Mouse (Mus musculus): ENCODE results near the gene Lgmn.
A peak's percentile ranks its signal among the peaks of the same experiment; 100 is the strongest.

Lgmn gene

GRCm38 (mm10) chr12:102432238-102432637 lies 7.4 kb downstream of the Lgmn start:
- no peak for DNase-seq

DNA sequence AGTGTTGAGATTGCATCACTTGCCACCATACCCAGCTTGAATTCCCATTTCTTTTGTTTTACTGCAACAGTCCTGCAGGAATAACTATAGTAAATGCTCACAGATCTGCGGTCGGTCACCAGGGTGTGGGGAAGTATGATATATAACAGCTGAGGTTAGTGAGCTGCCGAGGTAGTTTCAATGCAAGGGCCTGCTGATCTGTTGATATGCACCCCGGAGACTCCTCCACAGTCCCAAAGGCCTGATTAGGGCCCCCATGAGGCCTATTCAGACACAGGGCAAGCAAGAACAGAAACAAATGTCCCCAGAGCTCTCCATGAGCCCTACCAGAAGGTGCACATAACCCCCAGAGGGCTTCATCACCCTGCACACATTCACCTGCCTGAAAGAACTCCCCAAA lies 9.4 kb downstream of the Lgmn start:
- DNase-seq, result no peak

GRCm38 (mm10) chr12:102429656-102430055 lies 10.0 kb downstream of the Lgmn start:
- no peak for DNase-seq

DNA sequence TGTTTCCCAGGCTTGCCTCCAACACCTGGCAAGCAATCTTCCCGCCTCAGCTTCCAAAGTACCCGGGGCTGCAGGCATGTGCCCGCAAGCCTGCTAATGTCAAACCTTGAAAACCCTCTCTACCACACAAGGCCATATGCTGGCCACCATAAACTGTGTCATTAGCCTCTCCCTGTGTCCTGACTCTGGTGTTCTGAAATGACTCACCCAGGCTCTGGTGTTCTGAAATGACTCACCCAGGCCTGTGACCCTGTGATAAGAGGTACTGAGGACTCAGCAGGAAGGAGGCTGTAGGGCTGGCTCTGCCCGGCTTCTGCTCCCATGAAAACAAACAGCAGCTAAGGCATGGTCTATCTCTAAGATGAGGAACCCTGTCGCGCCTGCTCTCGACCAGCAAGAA lies 13.3 kb downstream of the Lgmn start:
- DNase-seq, result no peak

DNA sequence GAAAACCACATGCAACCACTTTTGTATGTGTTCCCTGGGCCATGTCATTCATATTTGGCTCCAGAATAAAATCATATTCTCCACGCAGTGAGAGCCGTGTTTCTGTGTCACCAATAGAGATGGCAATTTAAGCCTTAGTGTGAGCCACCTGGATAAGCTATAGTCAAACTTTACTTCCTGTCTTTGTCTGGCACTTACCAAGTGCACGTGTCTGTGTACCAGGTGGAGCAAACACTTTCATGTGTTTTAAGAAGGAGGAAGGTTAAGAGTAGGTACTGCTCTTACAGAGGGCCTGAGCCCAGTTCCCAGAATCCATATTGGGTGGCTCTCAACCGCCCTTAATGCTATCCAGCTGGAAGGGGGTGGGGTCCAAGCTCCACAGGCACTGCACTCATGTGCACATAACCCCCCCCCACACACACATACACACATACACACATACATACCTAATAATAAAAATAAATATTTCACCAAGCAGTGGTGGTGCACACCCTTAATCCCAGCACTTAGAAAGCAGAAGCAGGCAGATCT lies 14.5 kb downstream of the Lgmn start:
- DNase-seq, result no peak

DNA sequence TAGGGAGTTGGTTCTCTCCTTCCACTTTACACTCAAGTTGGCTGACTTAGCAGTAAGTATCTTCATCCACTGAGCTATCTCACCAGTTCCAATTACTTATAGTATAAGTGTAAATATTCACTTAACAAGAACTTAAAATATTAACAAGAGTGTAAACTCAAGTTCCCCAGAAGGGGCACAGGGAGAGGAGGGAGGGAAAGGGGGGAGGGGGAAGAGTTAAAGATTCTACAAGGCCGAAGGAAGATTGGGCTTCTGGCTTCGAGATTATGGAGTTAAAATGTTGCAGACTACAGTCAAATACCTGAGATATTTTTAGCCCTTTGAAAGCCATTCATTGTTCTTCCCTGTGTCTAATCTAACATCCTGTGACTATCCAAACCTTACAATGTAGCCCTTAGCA lies 15.2 kb downstream of the Lgmn start:
- DNase-seq, result no peak

- DNase-seq, result no peak
These were observed 16.0 kb downstream of the Lgmn start for GRCm38 (mm10) chr12:102423625-102424024.

GRCm38 (mm10) chr12:102422623-102423320 lies 16.8 kb downstream of the Lgmn start:
- no peak for DNase-seq

- DNase-seq, result no peak
These were observed 17.5 kb downstream of the Lgmn start for GRCm38 (mm10) chr12:102422065-102422464.

GRCm38 (mm10) chr12:102420168-102420890 lies 19.3 kb downstream of the Lgmn start:
- no peak for DNase-seq

GRCm38 (mm10) chr12:102419544-102419943 lies 20.1 kb downstream of the Lgmn start:
- DNase-seq, result no peak

DNA sequence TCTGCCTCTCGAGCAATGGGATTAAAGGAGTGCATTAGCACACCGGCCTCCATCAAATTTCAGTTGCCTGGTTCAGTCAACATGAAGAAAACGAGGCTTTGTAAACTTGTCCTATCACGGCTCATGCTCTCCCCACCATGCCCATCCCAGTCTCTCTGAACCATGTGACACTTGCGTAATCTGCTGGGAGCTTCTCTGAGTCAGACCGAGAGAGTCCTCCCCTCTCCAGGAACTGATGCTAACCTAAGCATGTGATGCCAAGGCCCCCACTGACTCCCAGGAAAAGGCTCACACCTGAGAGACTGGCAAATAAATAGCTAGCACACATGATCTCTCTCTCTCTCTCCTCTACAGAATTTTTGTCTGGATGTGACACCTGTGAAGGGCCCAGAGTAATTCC lies 21.9 kb downstream of the Lgmn start:
- no peak for DNase-seq

DNA sequence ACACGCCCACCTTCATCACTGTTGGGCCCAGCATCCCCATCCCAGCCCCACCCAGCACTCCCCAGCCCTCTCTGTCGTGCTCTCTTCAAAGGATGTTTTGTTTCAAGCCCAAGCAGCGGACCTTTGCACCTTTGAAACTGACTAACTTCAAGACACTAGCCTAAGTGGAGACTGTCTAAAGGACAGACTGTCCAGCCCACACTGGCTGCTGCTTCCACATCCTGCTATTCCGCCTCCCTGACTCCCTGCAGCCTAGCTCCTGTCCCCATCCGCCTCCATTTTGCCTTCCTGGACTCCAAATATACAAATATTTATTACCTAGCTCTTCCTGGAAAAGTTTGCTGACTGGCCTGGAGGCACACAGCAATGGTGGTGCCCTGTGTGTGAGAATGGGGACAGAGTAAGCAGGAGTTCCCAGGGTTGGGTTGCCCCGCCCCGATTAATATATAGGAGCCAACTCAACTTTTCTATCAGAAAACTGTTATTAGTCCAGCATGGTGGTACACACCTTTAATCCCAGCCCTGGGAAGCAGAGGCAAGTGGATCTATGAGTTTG lies 22.6 kb downstream of the Lgmn start:
- DNase-seq, result no peak

DNA sequence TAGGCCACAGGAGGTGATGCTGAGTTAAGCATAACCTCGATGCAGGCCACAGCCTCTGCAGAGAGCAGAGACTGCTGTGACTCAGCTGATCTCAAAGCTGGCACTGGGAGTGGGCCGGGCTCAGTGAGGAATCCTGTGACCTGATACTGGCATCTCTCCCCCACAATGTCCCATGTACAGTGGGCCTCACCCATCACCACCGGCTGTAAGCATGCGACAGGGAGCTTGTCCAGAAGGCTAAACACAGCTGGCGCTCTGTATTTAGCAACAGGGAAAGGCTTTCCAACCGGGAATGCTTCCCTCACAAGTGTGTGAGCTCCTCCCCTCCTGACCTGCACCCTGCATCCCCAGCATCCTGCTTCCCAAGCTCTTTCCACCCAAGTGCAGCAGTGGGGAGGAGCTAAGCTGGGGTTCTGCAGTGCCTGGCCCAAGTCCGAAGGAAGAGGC lies 23.2 kb downstream of the Lgmn start:
- DNase-seq, result no peak

DNA sequence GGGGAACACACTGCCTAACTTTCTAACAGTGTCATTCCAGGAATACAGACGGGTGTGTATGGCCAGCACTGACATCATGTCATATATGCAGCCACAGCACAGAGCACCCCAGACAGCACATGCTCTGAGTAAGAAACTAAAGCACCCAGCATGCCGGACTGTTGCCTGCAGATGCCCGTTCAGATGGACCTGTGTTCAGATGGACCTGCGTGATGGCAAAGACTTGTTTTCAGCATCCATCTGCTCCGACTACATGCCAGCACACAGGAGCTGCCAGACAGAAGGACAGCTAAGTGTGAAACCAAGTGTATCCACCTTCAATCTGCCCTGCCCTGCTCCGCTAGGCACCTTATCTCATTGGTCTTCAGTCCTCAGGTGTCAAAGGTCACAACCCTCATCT lies 24.9 kb downstream of the Lgmn start:
- DNase-seq, result no peak

GRCm38 (mm10) chr12:102413171-102413570 lies 26.4 kb downstream of the Lgmn start:
- DNase-seq, result no peak

DNA sequence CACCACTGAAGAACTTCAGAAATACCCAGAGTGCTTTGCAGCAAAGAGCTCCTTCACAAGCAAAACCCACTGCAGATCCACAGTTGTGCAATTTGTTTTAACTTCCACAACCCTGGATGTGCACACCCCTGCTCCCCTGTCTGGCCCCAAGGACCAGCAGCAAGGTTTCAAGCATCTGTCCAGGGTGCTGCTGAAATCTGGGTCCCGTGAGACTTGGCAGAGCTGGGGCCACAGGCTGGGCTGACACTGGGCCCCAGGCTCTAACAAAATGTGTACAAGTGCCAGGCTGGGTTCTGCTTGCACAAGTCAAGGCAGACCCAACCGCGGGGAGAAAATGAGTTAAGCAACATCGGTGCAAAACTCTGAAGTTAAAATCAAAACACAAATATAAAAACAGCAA lies 41.0 kb downstream of the Lgmn start:
- DNase-seq, result no peak

GRCm38 (mm10) chr12:102395998-102396991 lies 43.3 kb downstream of the Lgmn start:
- DNase-seq, result no peak

GRCm38 (mm10) chr12:102395537-102395936 lies 44.1 kb downstream of the Lgmn start:
- no peak for DNase-seq

- no peak for DNase-seq
These were observed 45.1 kb downstream of the Lgmn start for GRCm38 (mm10) chr12:102394496-102394895.

- DNase-seq, result peak; percentile 71 to 73
These were observed 47.6 kb downstream of the Lgmn start for GRCm38 (mm10) chr12:102391982-102392381.

GRCm38 (mm10) chr12:102391109-102391508 lies 48.5 kb downstream of the Lgmn start:
- no peak for DNase-seq

DNA sequence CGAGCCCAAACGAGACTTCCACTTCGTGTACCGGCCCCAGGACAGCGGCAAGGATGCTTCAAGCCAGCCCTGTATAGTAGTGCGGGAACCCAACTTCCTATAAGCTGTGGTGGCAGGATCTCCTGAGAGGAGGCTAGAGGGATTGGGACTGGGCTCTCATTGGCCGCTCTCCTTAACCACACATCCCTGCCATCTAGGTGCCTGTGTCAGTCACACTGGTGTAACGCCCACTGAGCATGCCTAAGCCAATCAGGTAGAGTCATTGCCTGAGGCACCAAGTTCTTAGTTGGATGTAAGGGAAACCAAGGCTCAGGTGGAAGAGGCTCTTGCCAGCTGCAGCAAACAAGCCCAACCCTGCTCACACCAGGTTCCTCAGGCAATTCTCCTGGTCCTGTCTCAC lies 49.6 kb downstream of the Lgmn start:
- no peak for DNase-seq
